Mouse (Mus musculus) left cerebral cortex, postnatal 10 days (tissue): ENCODE measurements around the gene Capn15. TPM values are rescaled to one million over a fixed set of nuclear protein-coding genes. Genes with fewer than 3 reads are reported as not detected.

Source experiments
- DNase-seq, 2 experiments: peaks; one replicate each; pipeline ENCODE4 v3.0.0; 2021 to 2022; ENCODE audit warnings: low spot score in 2 of 2, mixed read lengths in 1 of 2; ENCODE audit errors: extremely low spot score in 1 of 2
- intact Hi-C: fragments of 180-260 bp; cut with DNase I; formaldehyde crosslinking; loops from one replicate; pipeline ENCODE4 v1.15.1; 2025
- total RNA-seq, 2 experiments: library from RNA; stranded (reverse); gene quantifications; 2 replicates each; pipeline ENCODE4 v1.2.3; 2021

The Capn15 gene
- total RNA-seq: 10 to 100 TPM; 41.5 to 42.5 TPM

DNA sequence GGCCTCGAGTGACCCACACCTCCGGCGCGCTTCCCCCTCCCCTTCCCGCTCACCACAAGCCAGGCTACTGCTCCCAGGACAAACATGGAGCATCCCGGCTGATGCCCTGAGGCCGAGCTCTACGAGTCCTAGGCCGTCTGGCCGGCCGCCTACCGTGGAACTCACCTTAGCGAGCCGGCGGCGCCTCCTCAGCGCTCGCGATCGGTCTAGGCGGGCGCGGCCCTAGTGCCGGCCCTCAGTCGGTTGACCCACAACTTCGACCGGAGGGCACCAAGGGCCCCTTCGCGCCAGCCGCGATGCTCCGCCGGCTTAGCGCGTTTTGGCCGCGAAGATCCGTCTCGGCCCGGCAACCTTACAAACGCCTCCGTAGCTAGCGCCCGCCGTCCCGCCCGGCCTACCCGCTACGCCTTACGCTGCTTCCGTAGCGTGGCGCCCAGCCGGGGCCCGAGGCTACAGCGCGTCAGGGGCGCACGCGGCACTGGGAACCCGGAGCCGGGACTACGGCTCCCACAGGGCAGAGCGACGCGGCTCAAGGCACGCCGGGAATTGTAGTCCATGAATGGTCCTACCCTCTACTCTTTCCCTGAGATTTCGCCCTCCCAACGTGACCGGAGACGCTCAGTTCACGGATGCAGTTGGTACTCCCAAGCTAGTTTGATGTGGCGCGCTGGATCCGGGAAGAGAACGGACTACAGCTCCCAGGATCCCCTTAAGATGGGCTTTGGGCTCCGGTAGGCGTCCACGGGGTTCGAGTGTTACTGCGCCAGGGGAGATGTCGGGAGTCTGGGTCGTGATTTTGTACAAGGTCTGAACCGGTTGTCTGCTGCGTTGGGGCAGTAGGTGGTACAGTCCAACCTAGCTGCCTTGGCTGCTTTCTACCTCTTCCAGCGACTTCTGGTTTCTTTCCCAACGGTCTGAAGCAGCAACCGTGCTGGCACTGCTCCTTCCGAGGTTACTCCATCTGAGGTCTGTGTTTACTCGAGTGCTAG is at the start of gene Capn15:
Capn15 (minus strand) TSS at position 491 of the 989 bp plus-strand sequence.
- intact Hi-C loops: loop anchor here (5.0 kb wide), 1 partner anchor 93 kb away; no protein-coding TSS in a partner anchor

DNA sequence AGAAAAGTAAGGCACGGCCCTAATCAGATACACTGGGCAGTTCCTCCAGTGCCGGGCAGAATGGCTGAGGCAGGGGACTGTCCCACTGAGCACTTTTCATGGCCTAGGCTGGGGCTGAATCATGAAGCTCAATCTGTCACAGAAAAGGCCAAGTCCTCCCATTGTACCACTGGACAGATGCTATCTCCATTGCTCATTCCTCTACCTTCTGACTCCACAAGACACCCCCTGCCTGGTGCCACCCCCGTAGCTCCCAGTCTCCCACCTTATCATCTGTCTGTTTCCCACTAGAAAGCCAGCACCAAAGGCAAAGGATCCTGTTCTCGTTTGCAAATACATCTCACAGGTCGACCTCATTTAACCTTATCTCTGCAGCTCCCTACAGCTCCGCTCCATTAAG is 46.4 kb upstream of the Capn15 start:
- no peak for DNase-seq
- intact Hi-C loops: no loop called here

More for the DNA sequence above, at the start of gene Capn15:
- DNase-seq: peak; percentile 95 to 96

DNA sequence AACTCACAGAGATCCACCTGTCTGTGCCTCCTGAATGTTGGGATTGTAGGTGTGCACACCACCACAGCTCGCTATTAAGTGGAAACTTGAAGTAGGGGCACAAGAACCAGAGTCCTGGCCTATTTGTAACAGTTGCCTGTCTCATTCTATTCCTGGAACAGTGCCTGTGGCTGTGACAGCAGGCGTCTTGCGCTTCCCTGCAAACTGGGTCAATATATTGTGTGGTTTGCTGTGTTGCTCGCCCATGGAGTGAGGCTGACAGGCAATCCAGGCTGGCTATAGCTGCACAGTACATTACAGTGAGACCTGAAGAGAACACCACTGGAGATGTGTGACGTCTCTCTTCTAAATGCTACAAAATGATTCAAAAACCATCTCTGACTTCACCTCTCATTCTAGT is 46.0 kb upstream of the Capn15 start:
- intact Hi-C loops: no loop called here

DNA sequence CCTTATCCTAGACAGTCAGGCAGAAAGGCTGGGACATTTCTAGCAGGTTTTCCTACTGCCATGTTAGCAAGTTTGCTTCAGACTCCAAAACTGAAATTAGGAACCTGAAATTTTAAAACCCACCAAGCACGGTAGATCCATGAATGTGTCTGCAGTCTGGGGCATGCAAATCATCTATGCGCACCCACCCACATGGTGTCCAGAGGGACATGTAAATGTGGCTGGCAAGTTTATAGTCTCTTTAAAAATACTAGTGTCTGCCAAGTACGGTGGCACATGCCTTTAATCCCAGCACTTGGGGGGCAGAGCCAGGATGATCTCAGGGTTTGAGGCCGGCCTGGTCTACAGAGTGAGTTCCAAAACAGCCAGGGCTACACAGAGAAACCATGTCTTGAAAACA is 42.7 kb upstream of the Capn15 start:
- DNase-seq: no peak
- intact Hi-C loops: no loop called here

More for the DNA sequence above, 46.0 kb upstream of the Capn15 start:
- no peak for DNase-seq

DNA sequence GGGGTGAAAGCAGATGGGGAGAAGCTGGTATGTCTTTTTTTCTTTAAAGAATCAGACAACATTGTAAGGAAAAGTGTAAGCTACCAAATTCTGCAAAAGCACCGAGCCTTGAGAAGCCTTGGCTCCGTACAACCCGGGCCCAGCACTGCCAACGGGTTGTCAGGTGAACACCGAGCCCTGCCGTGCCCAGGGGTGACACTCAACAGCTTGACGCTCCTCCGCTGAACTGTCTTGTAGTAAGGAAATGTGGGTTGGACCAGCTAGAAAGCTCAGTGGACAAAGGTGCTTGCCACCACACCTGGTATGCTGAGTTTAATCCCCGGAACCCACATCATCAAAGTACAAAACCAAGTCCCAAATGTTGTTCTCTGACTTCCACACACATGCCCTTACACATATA is 39.1 kb upstream of the Capn15 start:
- intact Hi-C loops: no loop called here
- DNase-seq: no peak

DNA sequence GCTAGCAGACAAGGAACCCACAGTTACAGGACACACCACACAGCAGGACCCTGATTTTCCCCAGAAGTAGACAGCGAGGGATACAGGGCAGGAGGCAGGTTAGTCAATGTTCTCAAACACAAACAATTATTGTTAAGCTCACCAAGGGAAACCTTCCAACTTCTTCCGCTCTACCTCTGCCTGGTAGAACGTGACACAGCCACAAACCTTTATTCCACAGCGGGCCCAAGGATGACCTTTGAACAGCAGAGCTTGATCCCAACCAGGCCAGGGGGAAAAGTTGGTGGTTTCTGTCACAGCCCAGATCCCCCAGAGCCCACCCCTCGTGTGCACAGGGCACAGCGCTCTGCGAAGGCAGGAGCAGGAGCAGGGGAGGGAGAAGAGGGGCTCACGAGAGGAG is 38.4 kb upstream of the Capn15 start:
- no peak for DNase-seq
- intact Hi-C loops: no loop called here

DNA sequence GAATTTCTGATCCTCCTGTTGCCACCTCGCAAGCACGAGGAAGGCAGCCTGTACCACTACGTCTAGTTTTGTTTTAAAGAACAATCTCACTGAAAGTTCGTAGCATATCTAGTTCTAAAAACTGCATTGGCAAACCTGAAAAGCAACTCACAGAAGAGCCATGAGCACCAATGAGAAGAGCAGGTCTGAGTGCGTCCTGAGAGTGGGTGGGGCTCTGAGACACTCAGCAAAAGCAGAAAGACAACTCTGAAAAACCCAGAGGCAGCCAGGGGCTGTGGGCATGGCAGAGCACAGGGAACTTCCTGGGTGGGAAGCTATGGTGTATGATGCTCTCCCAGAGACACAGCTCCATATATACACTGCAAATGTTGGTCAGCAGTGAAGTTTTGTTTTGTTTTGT is 37.6 kb upstream of the Capn15 start:
- intact Hi-C loops: no loop called here
- no peak for DNase-seq

DNA sequence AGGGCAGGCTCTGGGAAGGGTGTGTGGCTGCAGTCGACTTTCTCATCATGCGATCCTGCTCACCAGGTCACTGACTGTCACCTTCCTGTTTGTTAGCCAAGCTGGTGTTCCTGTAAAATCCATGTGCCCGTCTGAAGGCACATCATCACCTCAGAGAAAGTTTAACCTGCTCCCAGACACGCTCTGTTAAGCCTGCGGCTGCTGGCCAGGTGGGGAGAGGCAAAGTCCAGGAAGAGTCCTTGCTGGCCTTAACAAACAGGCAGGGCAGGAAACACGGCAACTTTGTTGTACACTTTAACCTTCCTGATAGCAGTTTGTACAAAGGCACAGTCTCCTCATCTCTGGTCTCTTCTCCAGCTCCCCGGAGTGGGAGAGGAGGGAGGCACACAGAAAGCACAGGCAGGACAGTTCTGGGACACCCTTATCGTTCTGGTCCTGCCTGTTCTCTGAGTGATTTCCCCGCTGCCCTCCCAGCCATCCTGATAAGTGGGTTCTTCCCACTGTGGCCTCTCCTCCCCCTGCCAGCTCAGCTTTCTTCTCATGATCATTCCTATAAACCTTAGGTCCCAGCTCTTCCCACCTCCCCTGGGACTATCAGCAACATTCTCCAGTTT is 36.2 kb upstream of the Capn15 start:
- intact Hi-C loops: no loop called here
- DNase-seq: no peak

DNA sequence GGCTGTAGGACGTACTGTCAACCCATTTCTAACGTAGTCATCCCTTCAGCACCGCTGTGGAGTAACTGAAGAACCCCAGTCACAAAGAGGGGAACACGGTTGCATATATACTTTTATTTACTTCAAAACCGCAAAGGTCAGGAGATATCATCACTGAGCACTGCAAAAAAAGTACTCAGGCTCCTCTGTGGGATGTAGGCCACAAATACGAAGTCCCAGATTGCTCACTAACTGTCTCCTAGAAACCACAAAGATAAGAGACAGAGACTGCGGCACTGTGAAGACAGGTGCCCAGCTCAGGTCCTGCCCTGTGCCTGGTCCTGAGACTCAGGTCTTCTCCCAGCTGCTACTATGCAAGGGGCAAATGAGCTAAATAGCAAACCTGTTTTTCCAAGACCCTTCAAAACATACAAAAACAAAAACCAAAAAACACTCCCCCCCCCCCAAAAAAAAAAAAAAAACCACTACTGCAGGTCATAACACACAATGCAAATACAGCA is 35.3 kb upstream of the Capn15 start:
- intact Hi-C loops: no loop called here
- no peak for DNase-seq

DNA sequence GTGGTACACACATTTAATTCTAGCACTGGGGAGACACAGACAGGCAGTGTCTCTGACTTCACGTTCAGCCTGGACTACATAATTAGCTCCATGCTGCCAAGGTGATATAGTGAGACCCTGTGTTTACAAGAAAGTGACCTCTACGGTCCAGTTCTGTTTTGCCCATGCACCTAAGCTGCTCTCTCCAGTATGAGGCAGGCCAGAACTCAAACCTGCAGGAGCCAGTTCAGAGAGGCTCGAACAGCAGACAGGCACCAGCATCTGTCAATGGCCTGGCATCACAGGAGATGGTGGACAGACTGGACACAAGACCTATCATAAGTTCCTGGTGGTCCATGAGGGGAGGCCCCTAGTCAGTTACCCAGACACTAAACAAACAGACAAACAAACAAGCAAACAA is 32.8 kb upstream of the Capn15 start:
- intact Hi-C loops: no loop called here
- no peak for DNase-seq

DNA sequence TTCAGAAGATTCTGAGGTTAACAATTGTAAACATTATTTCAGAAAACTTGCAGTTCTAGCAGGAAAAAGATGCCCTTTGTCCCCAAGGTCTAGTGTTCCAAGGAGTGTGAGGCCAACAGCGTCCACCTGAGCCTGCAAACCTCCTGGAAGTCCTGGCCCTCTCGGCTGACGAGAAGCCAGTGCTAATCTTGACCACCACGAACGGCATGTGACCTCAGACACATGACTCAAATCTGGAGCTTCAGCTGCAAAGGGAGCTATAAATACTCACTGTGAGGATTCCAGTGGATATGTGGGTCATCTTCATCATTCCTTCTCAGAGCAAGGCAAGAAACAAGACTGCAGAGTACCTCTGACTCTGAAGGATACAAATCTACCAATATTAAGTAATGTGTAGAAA is 32.4 kb upstream of the Capn15 start:
- intact Hi-C loops: no loop called here
- no peak for DNase-seq

DNA sequence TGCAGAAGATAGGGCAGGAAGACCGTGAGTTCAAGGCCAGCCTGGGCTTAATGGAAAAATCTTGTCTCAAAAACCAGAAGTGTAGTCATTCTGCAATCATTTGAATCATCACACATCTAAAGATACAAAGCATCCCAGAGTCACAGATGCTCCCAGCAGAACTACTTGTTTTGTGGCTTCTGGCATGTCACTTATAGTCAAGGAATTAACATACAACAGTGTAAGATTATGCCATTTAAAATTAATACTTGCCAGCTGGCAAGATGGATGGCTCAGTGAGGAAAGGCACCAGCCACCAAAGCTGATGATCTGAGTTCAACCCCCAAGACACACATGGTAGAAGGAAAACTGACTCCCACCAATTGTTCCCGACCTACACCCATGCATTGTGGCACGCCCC is 31.4 kb upstream of the Capn15 start:
- DNase-seq: no peak
- intact Hi-C loops: no loop called here

DNA sequence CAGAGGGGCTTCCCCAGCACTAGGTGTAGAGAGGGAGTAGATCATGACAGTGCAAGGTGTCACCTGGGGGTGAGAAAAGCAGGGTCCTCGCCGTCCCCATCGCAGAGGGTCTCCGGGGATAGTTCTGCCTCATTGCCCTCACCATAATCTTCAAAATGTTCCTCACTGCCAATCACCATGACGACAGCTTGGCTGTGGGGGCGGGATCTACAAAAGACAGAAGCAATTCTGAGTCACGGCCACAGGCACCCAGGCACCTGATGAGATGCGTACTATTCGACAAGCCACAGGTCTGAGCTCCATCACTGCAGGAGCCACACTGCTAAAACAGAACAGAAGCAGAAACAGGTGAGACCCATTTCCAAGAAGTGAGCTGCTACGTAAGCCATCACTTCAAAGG is 28.1 kb upstream of the Capn15 start:
- DNase-seq: no peak
- intact Hi-C loops: loop anchor here (5.0 kb wide), 2 partner anchors 54 to 79 kb away; partner anchors contain the start of genes Decr2 and Rab11fip3

DNA sequence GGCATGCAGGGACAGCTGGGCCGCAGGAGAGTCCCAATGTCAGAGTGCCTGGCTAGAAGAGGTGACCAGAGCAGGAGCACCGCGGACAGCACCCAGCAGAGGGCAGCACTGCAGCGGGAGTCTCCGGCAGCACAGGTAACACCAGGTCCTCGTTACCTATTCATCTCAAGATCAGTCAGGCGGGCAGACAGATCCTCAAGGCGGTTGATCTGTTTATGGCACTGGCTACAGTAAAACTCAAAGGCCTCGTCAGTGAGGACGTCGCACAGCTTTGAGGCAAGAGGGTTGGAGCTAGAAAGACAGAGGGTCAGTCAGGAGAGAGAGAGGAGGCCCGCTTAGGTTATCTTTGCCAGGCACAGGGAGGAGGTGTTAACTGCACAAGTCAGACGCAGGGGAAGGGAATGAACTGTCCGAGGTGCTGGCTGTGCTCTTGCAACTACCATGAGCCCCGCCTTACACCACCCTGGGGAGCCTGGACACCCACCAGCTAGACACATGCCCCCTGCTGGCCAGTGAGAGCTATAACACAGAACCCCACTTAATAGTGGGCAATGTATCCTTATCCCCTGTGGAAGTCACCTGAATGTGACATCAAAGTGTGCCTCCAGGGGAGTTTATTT is 26.4 kb upstream of the Capn15 start:
- intact Hi-C loops: loop anchor here (5.0 kb wide), 2 partner anchors 55 to 80 kb away; partner anchors contain the start of genes Decr2 and Rab11fip3
- DNase-seq: peak in 1 of 2 experiments; percentile 81

DNA sequence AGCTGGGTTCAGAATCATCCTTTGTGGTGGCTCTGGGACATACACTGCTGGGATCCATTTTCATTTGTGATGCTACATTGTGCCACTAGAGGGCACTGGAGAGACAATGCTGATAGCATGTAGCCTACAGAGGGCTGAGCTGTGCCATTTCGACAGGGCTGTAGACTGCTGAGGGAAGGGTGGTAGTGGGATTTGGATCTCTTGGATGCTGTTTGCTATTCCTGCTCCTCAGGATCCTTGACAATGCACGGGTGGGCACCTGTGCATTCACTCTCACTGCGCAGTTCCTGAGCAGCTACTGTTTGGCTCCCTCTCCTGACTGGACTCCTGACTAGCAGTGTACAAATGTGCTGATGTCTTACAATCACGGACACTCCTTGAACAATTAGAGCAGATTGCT is 23.9 kb upstream of the Capn15 start:
- peak; percentile 81 to 82 for DNase-seq

DNA sequence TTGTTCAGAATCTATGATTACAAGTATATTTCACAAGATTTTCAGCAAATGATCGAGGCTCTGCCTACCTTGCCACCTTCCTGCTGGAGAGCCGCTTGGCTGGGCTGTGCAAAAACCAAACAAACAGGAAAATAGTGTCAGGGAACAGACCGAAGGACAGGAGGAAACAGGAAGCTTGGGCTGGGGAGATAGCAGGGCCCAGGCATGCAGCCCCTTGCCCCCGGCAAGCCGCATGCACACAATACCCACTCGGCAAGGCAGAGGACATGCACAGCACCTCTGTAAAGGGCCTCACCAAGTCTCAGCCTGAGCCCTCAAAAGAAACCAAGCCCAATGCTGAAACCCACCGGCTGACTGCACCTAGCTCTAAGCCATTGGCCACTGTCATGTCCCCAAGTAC is 23.2 kb upstream of the Capn15 start:
- no peak for DNase-seq
- intact Hi-C loops: no loop called here

More for the DNA sequence above, 23.9 kb upstream of the Capn15 start:
- intact Hi-C loops: no loop called here

DNA sequence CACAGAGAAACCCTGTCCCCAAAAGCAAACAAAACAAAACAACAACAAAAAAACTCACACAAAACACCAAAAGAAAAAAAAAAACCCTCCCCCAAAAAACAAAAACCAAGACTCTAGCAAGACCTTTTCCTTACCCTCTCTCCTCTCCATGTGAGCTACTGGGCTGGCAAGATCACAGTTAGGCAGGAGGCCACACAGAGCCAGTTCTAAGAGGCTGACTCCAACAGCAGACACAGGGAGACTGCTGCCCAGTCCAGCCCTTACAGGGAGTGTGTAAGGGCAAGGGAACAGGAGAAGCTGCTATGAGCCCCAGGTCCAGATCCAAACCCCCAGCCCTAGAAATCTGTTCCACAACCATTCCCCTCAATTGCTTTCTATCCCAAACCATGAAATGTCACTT is 22.7 kb upstream of the Capn15 start:
- intact Hi-C loops: no loop called here
- DNase-seq: no peak

DNA sequence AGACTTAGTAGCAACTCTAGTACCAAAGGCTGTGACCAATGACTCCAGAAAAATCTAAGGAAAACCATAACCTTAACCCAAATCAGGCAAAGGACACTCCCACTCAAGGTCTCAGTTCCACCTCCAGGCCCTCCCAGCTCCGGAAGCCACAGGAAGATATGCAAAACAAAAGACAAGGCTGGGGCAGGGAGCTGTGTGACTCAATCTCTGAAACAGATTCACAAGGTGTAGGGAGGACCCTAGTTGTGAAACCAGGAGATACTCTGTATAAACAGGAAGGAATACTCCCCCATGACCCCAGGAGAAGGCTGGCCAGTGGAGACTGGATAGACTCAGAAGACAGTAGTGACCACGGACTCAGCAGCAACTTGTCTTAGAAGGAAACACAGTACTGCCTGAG is 22.1 kb upstream of the Capn15 start:
- intact Hi-C loops: no loop called here

DNA sequence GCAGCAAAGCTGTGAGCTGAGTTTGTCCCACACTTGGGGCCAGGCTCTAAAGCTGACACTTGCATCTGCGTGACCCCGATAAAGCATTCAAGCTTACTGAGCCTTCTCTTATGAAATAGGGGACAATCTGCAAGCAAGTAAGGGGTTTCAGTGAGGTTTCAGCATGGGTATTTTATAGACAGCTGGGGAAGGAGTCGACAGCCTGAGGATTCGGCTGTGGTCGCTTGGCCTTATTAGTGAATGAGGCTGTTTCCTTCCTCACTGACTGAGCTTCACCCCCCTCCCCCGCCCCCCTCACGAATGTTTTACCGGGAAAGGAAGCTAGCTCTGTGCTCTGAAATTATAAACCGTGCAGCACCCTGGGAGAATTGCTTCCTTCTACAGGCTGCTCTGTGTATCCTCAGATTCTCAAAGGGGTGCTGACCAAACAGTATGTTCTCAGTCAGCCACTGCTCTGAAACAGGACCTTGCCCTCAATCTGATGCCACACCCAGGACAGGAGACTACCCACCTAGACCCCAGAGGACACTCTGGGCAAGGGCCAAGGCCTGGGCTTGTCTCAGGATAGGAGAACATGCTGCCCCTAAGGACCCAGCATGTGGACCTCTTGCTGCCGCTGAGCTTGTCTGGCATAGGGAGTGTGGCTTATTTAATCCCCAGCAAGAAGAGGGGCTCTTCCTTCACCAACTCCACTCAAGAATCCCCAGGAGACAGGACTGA is 20.3 kb upstream of the Capn15 start:
- no peak for DNase-seq
- intact Hi-C loops: no loop called here

More for the DNA sequence above, 22.1 kb upstream of the Capn15 start:
- no peak for DNase-seq
